In genomic region chr10:31330286-31330962, GRCm38 (mm10) we compare ENCODE assay signal across 11 mouse cellular contexts.
"Had no signal": no experiment of that assay in that cellular context is flagged by ENCODE, and none has a peak within 500 bp of the region (broad histone marks: within the 10 kb centered on the region; RNA-seq: fewer than 3 reads in every experiment).

No protein-coding gene starts in this region.

- H3K4me1 ChIP-seq: lung, embryonic 15.5 days; midbrain, embryonic 10.5 days; neural tube, embryonic 13.5 days had no signal

- H3K36me3 ChIP-seq: liver, embryonic 15.5 days had no signal

- ATAC-seq: intestine, postnatal 0 days had no signal

- H3K4me3 ChIP-seq: limb, embryonic 13.5 days; liver, embryonic 15.5 days; lung, embryonic 15.5 days; midbrain, embryonic 10.5 days; neural tube, embryonic 13.5 days had no signal

- H3K9ac ChIP-seq: limb, embryonic 13.5 days; liver, embryonic 15.5 days; lung, embryonic 15.5 days; neural tube, embryonic 13.5 days had no signal

- H3K27ac ChIP-seq: limb, embryonic 13.5 days; liver, embryonic 15.5 days; lung, embryonic 15.5 days; midbrain, embryonic 10.5 days; neural tube, embryonic 13.5 days; stomach, postnatal 0 days had no signal

- DNase-seq: layer of hippocampus, adult 9-11 months; layer of hippocampus, postnatal 36 days; lung, postnatal 14 days; thymus, postnatal 14 days had no signal

- H3K9me3 ChIP-seq: limb, embryonic 13.5 days; liver, embryonic 15.5 days; lung, embryonic 15.5 days; midbrain, embryonic 10.5 days; neural tube, embryonic 13.5 days had no signal

- H3K27me3 ChIP-seq: limb, embryonic 13.5 days; liver, embryonic 15.5 days; lung, embryonic 15.5 days; neural tube, embryonic 13.5 days had no signal

- H3K4me2 ChIP-seq: limb, embryonic 13.5 days; liver, embryonic 15.5 days; lung, embryonic 15.5 days; neural tube, embryonic 13.5 days had no signal
